Mouse (Mus musculus) C2C12 (cell line): ENCODE results near the gene Leprot. TPM values are rescaled to one million over a fixed set of nuclear protein-coding genes. Genes with fewer than 3 reads are reported as not detected.

Experiments
- H3K27me3 ChIP-seq: one replicate; pipeline ENCODE4 v1.6.1; 2011; ENCODE audit not compliant: control insufficient read depth, insufficient read depth, insufficient read length
- H3K36me3 ChIP-seq: one replicate; pipeline ENCODE4 v1.6.1; 2011; ENCODE audit not compliant: control insufficient read depth, insufficient read depth
- H3K4me3 ChIP-seq: one replicate; pipeline ENCODE4 v1.5.1; 2011; ENCODE audit warnings: mild to moderate bottlenecking, control low read depth; ENCODE audit not compliant: poor library complexity, insufficient read depth, severe bottlenecking
- H3K79me2 ChIP-seq: one replicate; pipeline ENCODE4 v1.6.1; 2011; ENCODE audit not compliant: control insufficient read depth, insufficient read depth
- H3K79me3 ChIP-seq: one replicate; pipeline ENCODE4 v1.6.1; 2011; ENCODE audit warnings: low read depth, control low read depth
- H3ac ChIP-seq: one replicate; pipeline ENCODE3; 2011; ENCODE audit warnings: low read depth; ENCODE audit not compliant: control insufficient read depth, insufficient read length
- CEBPB ChIP-seq: IDR thresholded peaks from one replicate; pipeline ENCODE4 v1.6.1; 2011; ENCODE audit warnings: low read depth, mild to moderate bottlenecking, control low read depth, moderate library complexity
- CTCF ChIP-seq: IDR thresholded peaks from one replicate; pipeline ENCODE4 v1.5.1; 2011; ENCODE audit not compliant: control insufficient read depth, insufficient read depth, insufficient read length
- FOSL1 ChIP-seq: IDR thresholded peaks from one replicate; pipeline ENCODE4 v1.8.0; 2011; ENCODE audit warnings: mild to moderate bottlenecking, low read length; ENCODE audit not compliant: poor library complexity, insufficient read depth, severe bottlenecking
- MAX ChIP-seq: IDR thresholded peaks from one replicate; pipeline ENCODE4 v1.6.1; 2011; ENCODE audit warnings: mild to moderate bottlenecking, control low read depth
- MYOD1 ChIP-seq: IDR thresholded peaks from one replicate; pipeline ENCODE4 v1.6.1; 2011; ENCODE audit warnings: low read depth; ENCODE audit not compliant: control insufficient read depth, insufficient read length
- MYOG ChIP-seq: IDR thresholded peaks from one replicate; pipeline ENCODE4 v1.6.1; 2011; ENCODE audit not compliant: control insufficient read depth, insufficient read length; ENCODE audit errors: extremely low read depth
- USF1 ChIP-seq: IDR thresholded peaks from one replicate; pipeline ENCODE4 v1.6.1; 2011; ENCODE audit warnings: low read depth, mild to moderate bottlenecking, control low read depth, moderate library complexity
- polyA plus RNA-seq: library from polyadenylated mRNA; unstranded; fragments of >200 nt; fragmentation: generic; extraction: Trizol; gene quantifications from one replicate; pipeline ENCODE4 v1.2.1, GENCODE M21; 2012; ENCODE audit warnings: missing spikeins

The Leprot gene
- polyA plus RNA-seq, 1 experiment, result 41.2 TPM

DNA sequence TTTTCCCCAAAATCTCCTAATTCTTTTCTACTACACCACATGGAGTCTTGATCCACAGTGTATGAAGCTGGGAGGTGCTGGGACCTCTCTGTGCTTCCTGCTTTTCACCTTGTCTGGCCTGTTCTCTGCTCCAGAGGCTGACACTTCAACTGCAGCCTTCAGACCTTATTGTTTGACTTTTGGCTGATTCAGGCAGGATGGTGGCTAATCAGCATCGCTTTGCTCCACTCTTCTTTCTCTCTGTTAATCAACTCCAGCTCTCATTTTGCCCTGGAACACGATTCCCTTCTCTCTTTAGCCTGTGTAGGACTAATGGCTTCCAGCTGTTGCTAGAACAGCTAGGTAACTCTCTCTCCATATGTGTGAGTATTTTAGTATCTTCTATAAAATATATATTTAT is 59.7 kb downstream of the Leprot start:
- H3K79me3 ChIP-seq, result no peaks in the 10 kb centered on the region
- no peak for TF ChIP-seq FOSL1
- no peak overlapping the region for H3ac ChIP-seq
- no peak overlapping the region for H3K4me3 ChIP-seq
- no peaks in the 10 kb centered on the region for H3K36me3 ChIP-seq
- H3K79me2 ChIP-seq, result no peaks in the 10 kb centered on the region
- no peaks in the 10 kb centered on the region for H3K27me3 ChIP-seq

DNA sequence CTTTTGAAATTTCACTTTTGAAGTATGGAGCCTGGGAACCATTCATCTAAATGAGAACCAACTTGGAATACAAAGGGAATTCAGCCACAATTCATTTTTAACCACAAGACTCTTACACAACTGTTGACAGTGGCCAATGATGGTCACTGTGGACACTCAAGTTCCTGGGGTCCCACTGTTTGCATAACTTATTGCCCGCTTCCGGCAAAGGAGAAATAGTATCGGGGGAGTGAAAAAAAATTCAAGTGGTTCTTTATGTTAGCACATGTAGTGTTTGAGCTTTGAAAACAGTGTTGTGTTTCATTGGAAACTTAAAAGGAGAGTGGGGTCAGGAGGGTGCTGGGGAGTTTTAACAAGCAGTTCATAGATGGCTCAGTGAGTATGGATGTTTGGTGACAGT is 60.4 kb downstream of the Leprot start:
- no peaks in the 10 kb centered on the region for H3K27me3 ChIP-seq
- no peak overlapping the region for H3ac ChIP-seq
- H3K79me3 ChIP-seq, result no peaks in the 10 kb centered on the region
- no peaks in the 10 kb centered on the region for H3K36me3 ChIP-seq
- H3K79me2 ChIP-seq, result no peaks in the 10 kb centered on the region
- TF ChIP-seq USF1, result no peak
- no peak for TF ChIP-seq CTCF
- no peak for TF ChIP-seq FOSL1
- no peak for TF ChIP-seq CEBPB
- no peak for TF ChIP-seq MAX
- TF ChIP-seq MYOD1, result no peak
- no peak for TF ChIP-seq MYOG
- no peak overlapping the region for H3K4me3 ChIP-seq

Other genes starting within 250 kb of the Leprot start
- gene Ak4, start 228.4 kb upstream of the Leprot start, polyA plus RNA-seq, result 0.25 TPM
- gene Dnajc6, start 151.1 kb upstream of the Leprot start, polyA plus RNA-seq, result not detected
- gene Lepr, start 69.7 kb downstream of the Leprot start, polyA plus RNA-seq, result 0.15 TPM
- not detected for gene B020004J07Rik, start 196.3 kb downstream of the Leprot start, polyA plus RNA-seq
- gene C130073F10Rik, start 246.1 kb downstream of the Leprot start, polyA plus RNA-seq, result 0.04 TPM